Mouse (Mus musculus): ENCODE results near the gene Mfsd1.

Gene Mfsd1

GRCm38 (mm10) chr3:67618222-67618621 is 35.7 kb downstream of the Mfsd1 start:
- in situ Hi-C loops (cut with MboI; ENCODE audit: low sequenced_read_pairs), result no loop called here

DNA sequence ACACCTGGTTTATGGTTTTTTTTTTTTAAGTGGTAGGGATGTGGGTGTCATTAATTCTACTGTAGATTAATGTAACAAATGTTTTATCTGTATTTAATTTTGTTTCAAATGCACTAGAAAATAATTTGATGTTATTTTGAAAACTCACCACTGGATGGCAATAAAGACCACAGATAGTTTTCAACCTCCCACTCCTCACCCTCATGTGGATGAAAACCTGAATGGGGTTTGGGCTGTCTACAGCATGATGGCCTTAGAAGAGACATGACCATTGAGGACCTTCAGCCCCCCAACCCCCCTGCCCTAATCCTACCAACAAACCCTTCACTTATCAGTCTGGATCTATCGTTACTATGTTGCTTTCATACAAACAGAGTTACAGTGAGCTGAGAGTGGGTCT is 42.1 kb downstream of the Mfsd1 start:
- in situ Hi-C loops (cut with MboI; ENCODE audit: low sequenced_read_pairs), result loop anchor here (5.0 kb wide), 1 partner anchor 423 kb away; no protein-coding TSS in a partner anchor

GRCm38 (mm10) chr3:67643135-67643534 is 60.6 kb downstream of the Mfsd1 start:
- in situ Hi-C loops (cut with MboI; ENCODE audit: low sequenced_read_pairs), result no loop called here

- in situ Hi-C loops (cut with MboI; ENCODE audit: low sequenced_read_pairs), result no loop called here
Measured at GRCm38 (mm10) chr3:67645640-67646466, 63.3 kb downstream of the Mfsd1 start.

All from CH12F3 (cell line).